Mouse (Mus musculus): ENCODE data around the gene Ect2. TPM values are rescaled to one million over a fixed set of nuclear protein-coding genes. Genes with fewer than 3 reads are reported as not detected.

Ect2 gene
- total and polyA plus RNA-seq, 3 experiments, result 29.9 to 38.9 (median 36.7) TPM

- Histone ChIP-seq H3K79me2 (replicated peaks; ENCODE audit: control insufficient read depth, extremely low read depth, insufficient read depth, poor library complexity, severe bottlenecking) (peaks cover 7% of the 10 kb centered on the region), H3K4me2 (ENCODE audit: insufficient read depth, low read depth, poor library complexity, severe bottlenecking) (no peak overlapping the region), H3K4me3 (replicated peaks in 1 of 3; ENCODE audit: low read depth in 2 of 3, low read length in 2 of 3, poor library complexity in 1 of 3) (no peak overlapping the region), H3K9me3 (replicated peaks; ENCODE audit: low read length) (no peaks in the 10 kb centered on the region), H3K4me1 (ENCODE audit: control insufficient read depth in 1 of 2, insufficient read depth in 2 of 2) (no peaks in the 10 kb centered on the region), H3K36me3 (replicated peaks in 1 of 2; ENCODE audit: control insufficient read depth in 1 of 2, insufficient read depth in 1 of 2, low read length in 1 of 2) (peaks cover 42 to 83% of the 10 kb centered on the region in 2 experiments), H3K27ac (ENCODE audit: insufficient read depth, low read depth) (no peak overlapping the region), H3K9ac (ENCODE audit: insufficient read depth, low read depth) (no peak overlapping the region), H3K27me3 (replicated peaks) (no peaks in the 10 kb centered on the region)
- no peak for DNase-seq (ENCODE audit: extremely low read depth)
- dilution Hi-C loops (cut with MboI; ENCODE audit: extremely low pct_ligation_motif_present, extremely low pct_unique_long_range_greater_than_20kb, low sequenced_read_pairs) (no loop called here), in situ Hi-C loops (cut with MboI; ENCODE audit: low pct_ligation_motif_present, low pct_unique_long_range_greater_than_20kb, low sequenced_read_pairs) (no loop called here)
- TF ChIP-seq POLR2A (IDR thresholded peaks at IDR 0.05; ENCODE audit: low read depth, low read length), result no peak
- TF ChIP-seq POLR2AphosphoS2 (IDR thresholded peaks at IDR 0.05; ENCODE audit: low read depth, low read length), result no peak
- TF ChIP-seq ETS1 (conservative IDR thresholded peaks at IDR 0.05; ENCODE audit: low read depth, low read length), result no peak
- TF ChIP-seq KAT2A (IDR thresholded peaks at IDR 0.05; ENCODE audit: insufficient replicate concordance, low read length), result no peak
- no peak for TF ChIP-seq USF2 (conservative IDR thresholded peaks at IDR 0.05; ENCODE audit: low read depth, low read length)
- TF ChIP-seq PAX5 (IDR thresholded peaks at IDR 0.05; ENCODE audit: low read length), result no peak
- no peak for TF ChIP-seq USF1 (IDR thresholded peaks at IDR 0.05; ENCODE audit: low read depth, low read length)
- no peak for TF ChIP-seq NRF1 (IDR thresholded peaks at IDR 0.05; ENCODE audit: low read depth, low read length)
- no peak for TF ChIP-seq NELFE (IDR thresholded peaks at IDR 0.05; ENCODE audit: low read depth, low read length)
- no peak for TF ChIP-seq E2F4 (IDR thresholded peaks at IDR 0.05; ENCODE audit: insufficient replicate concordance, low read depth, low read length)
- no peak for TF ChIP-seq BHLHE40 (IDR thresholded peaks at IDR 0.05; ENCODE audit: low read depth, low read length)
- TF ChIP-seq HCFC1 (IDR thresholded peaks at IDR 0.05; ENCODE audit: low read depth, low read length), result no peak
- TF ChIP-seq MAX (IDR thresholded peaks at IDR 0.05; ENCODE audit: low read length), result no peak
- TF ChIP-seq CHD1 (IDR thresholded peaks at IDR 0.05; ENCODE audit: low read depth, low read length), result no peak
- TF ChIP-seq MEF2A (IDR thresholded peaks at IDR 0.05; ENCODE audit: borderline replicate concordance, low read depth, low read length), result no peak
- TF ChIP-seq ZNF384 (IDR thresholded peaks at IDR 0.05; ENCODE audit: low read depth, low read length), result no peak
These were observed 10.1 kb downstream of the Ect2 start for GRCm38 (mm10) chr3:27143570-27143969.

GRCm38 (mm10) chr3:27140101-27140500 is 13.6 kb downstream of the Ect2 start:
- no peak for DNase-seq (ENCODE audit: extremely low read depth)
- H3K36me3 ChIP-seq (replicated peaks in 1 of 2; ENCODE audit: control insufficient read depth in 1 of 2, insufficient read depth in 1 of 2, low read length in 1 of 2), result peaks cover 60 to 86% of the 10 kb centered on the region in 2 experiments

More at GRCm38 (mm10) chr3:27140101-27140500, 13.6 kb downstream of the Ect2 start:
- no peak overlapping the region for H3K4me3 ChIP-seq (replicated peaks in 1 of 3; ENCODE audit: low read depth in 2 of 3, low read length in 2 of 3, poor library complexity in 1 of 3)
- H3K27me3 ChIP-seq (replicated peaks), result no peaks in the 10 kb centered on the region
- no peaks in the 10 kb centered on the region for H3K9me3 ChIP-seq (replicated peaks; ENCODE audit: low read length)
- peaks cover 5% of the 10 kb centered on the region for H3K79me2 ChIP-seq (replicated peaks; ENCODE audit: control insufficient read depth, extremely low read depth, insufficient read depth, poor library complexity, severe bottlenecking)
- no peak overlapping the region for H3K9ac ChIP-seq (ENCODE audit: insufficient read depth, low read depth)
- H3K4me2 ChIP-seq (ENCODE audit: insufficient read depth, low read depth, poor library complexity, severe bottlenecking), result no peak overlapping the region
- dilution Hi-C loops (cut with MboI; ENCODE audit: extremely low pct_ligation_motif_present, extremely low pct_unique_long_range_greater_than_20kb, low sequenced_read_pairs), result no loop called here
- no peak overlapping the region for H3K27ac ChIP-seq (ENCODE audit: insufficient read depth, low read depth)
- no peak for TF ChIP-seq CHD1 (IDR thresholded peaks at IDR 0.05; ENCODE audit: low read depth, low read length)
- TF ChIP-seq CHD2 (IDR thresholded peaks at IDR 0.05; ENCODE audit: low read length), result no peak
- no peak for TF ChIP-seq ZMIZ1 (IDR thresholded peaks at IDR 0.05; ENCODE audit: low read depth, low read length)
- no peak for TF ChIP-seq ELF1 (IDR thresholded peaks at IDR 0.05; ENCODE audit: low read depth, low read length)
- no peak for TF ChIP-seq MAZ (IDR thresholded peaks at IDR 0.05; ENCODE audit: low read depth, low read length)
- no peak for TF ChIP-seq ZC3H11A (IDR thresholded peaks at IDR 0.05; ENCODE audit: low read depth, low read length)
- no peak for TF ChIP-seq ZNF384 (IDR thresholded peaks at IDR 0.05; ENCODE audit: low read depth, low read length)
- no peak for TF ChIP-seq JUND (conservative IDR thresholded peaks at IDR 0.05; ENCODE audit: low read depth, low read length)
- TF ChIP-seq EP300 (IDR thresholded peaks at IDR 0.05; ENCODE audit: low read length), result no peak
- no peak for TF ChIP-seq IRF4 (IDR thresholded peaks at IDR 0.05; ENCODE audit: low read depth, low read length)
- TF ChIP-seq RCOR1 (conservative IDR thresholded peaks at IDR 0.05; ENCODE audit: low read depth, low read length), result no peak
- no peak for TF ChIP-seq CTCF (conservative IDR thresholded peaks at IDR 0.05 in 1 of 2, IDR thresholded peaks at IDR 0.05 in 1 of 2; ENCODE audit: low read depth in 2 of 2, low read length in 2 of 2)
- TF ChIP-seq SIN3A (IDR thresholded peaks at IDR 0.05; ENCODE audit: low read length), result no peak
- no peak for TF ChIP-seq KAT2A (IDR thresholded peaks at IDR 0.05; ENCODE audit: insufficient replicate concordance, low read length)
- TF ChIP-seq NRF1 (IDR thresholded peaks at IDR 0.05; ENCODE audit: low read depth, low read length), result no peak
- in situ Hi-C loops (cut with MboI; ENCODE audit: low pct_ligation_motif_present, low pct_unique_long_range_greater_than_20kb, low sequenced_read_pairs), result no loop called here
- H3K4me1 ChIP-seq (ENCODE audit: control insufficient read depth in 1 of 2, insufficient read depth in 2 of 2), result no peaks in the 10 kb centered on the region

Data from CH12.LX (cell line).